Mouse (Mus musculus) layer of hippocampus, postnatal 10 days (tissue): Measurements from ENCODE around the gene Catsperg1. TPM values are rescaled to one million over a fixed set of nuclear protein-coding genes. Genes with fewer than 3 reads are reported as not detected.
"Not testable (repeated sequence)": the region's sequence is repeated elsewhere in the genome, so short reads cannot be mapped to it uniquely, and the experiment has no call there.

Source experiments
- DNase-seq, 2 experiments: peaks; one replicate each; pipeline ENCODE4 v3.0.0; 2021; ENCODE audit warnings: low spot score in 2 of 2
- total RNA-seq, 2 experiments: library from RNA; stranded (reverse); gene quantifications; 2 replicates each; pipeline ENCODE4 v1.2.3; 2021

Catsperg1 gene
- total RNA-seq, 2 experiments from 2014 or later = 2.5 to 2.9 TPM

GRCm38 (mm10) chr7:29139237-29139636, 74.6 kb downstream of the Catsperg1 start:
- DNase-seq = not testable (repeated sequence)

GRCm38 (mm10) chr7:29137429-29137828, 76.4 kb downstream of the Catsperg1 start:
- no peak for DNase-seq

GRCm38 (mm10) chr7:29134693-29135386, 79.0 kb downstream of the Catsperg1 start, which contains the start of gene Rasgrp4:
Rasgrp4 (plus strand) TSS chr7:29134851.
- DNase-seq = peak in 1 of 2 experiments; percentile 36

GRCm38 (mm10) chr7:29134230-29134629, 79.6 kb downstream of the Catsperg1 start:
- DNase-seq = no peak

Other genes with a start within 250 kb of the Catsperg1 start
- gene Eif3k, start 232.2 kb downstream of the Catsperg1 start, total RNA-seq = 100 to 1,000 TPM; 177 to 178 TPM
- 1 to 10 TPM; 4.6 to 5.8 TPM for gene Map4k1, start 232.0 kb downstream of the Catsperg1 start, total RNA-seq
- 10 to 100 TPM; 12.6 to 13.7 TPM for gene Ryr1, start 88.9 kb downstream of the Catsperg1 start, total RNA-seq
- gene Rasgrp4, start 79.2 kb downstream of the Catsperg1 start, total RNA-seq = 1 to 10 TPM; 2.2 to 3.6 TPM
- 10 to 100 TPM; 28.6 to 35.6 TPM for gene Fam98c, start 57.8 kb downstream of the Catsperg1 start, total RNA-seq
- gene Ggn, start 43.8 kb downstream of the Catsperg1 start, total RNA-seq = 1 to 10 TPM; 1.0 to 1.2 TPM
- gene Spred3, start 43.6 kb downstream of the Catsperg1 start, total RNA-seq = 10 to 100 TPM; 40.7 to 46.8 TPM
- gene Psmd8, start 33.3 kb downstream of the Catsperg1 start, total RNA-seq = 100 to 1,000 TPM; 176 to 182 TPM
- 1 to 10 TPM; 2.9 to 3.5 TPM for gene Kcnk6, start 18.5 kb upstream of the Catsperg1 start, total RNA-seq
- 10 to 100 TPM; 42.8 to 47.8 TPM for gene Yif1b, start 24.3 kb upstream of the Catsperg1 start, total RNA-seq
- under 1 TPM in 1 of 2 experiments, not detected in 1; 0.29 TPM for gene 2200002D01Rik, start 34.4 kb upstream of the Catsperg1 start, total RNA-seq
- gene Spint2, start 67.9 kb upstream of the Catsperg1 start, total RNA-seq = 10 to 100 TPM; 25.3 to 31.0 TPM
- 1 to 10 TPM; 2.0 to 3.2 TPM for gene Ppp1r14a, start 75.3 kb upstream of the Catsperg1 start, total RNA-seq
- 100 to 1,000 TPM; 129 to 138 TPM for gene Dpf1, start 89.9 kb upstream of the Catsperg1 start, total RNA-seq